Mouse (Mus musculus) testis, adult 2 months (tissue): ENCODE measurements around the gene Trank1.

Experiments used
- CTCF ChIP-seq: fragments of 200-500 bp; IDR thresholded peaks from 2 replicates; pipeline ENCODE4 v1.5.1; 2012; ENCODE audit warnings: low read depth, mild to moderate bottlenecking, inconsistent platforms, low read length, moderate library complexity; ENCODE audit not compliant: control insufficient read depth, insufficient read depth, insufficient replicate concordance
- POLR2A ChIP-seq: fragments of 200-500 bp; IDR thresholded peaks from 2 replicates; pipeline ENCODE4 v1.6.1; 2012; ENCODE audit warnings: low read depth, mild to moderate bottlenecking, inconsistent platforms, low read length, moderate library complexity; ENCODE audit not compliant: control insufficient read depth

DNA sequence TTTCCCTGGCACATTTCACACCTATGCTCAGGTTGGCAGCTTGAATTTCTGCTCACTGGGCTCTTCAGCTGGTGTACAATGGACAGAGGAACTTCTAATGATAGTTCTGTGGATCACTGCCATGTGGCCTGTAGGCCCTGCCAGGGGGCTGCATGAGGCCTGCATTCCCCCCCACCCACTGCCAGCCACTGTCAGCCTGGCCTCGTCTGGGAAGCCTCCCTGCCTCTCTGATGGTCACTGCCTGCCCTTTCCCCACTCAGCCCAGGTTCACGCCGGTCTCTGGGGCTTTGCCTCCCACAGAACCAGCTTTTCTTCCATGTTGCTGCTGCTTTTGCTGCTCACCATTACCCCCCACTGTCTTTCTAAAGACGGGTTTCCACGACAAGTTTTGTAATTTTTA lies 83.7 kb downstream of the Trank1 start:
- TF ChIP-seq POLR2A: no peak
- TF ChIP-seq CTCF: no peak
